Mouse (Mus musculus) kidney, postnatal 0 days (tissue): ENCODE results near the gene Mrpl54. TPM values are rescaled to one million over a fixed set of nuclear protein-coding genes. Genes with fewer than 3 reads are reported as not detected.
A peak's percentile ranks its signal among the peaks of the same experiment; 100 is the strongest.
"Not testable (repeated sequence)": the region's sequence is repeated elsewhere in the genome, so short reads cannot be mapped to it uniquely, and the experiment has no call there.

Source experiments
- ATAC-seq: fragments of 200-750 bp; cut with Nextera tagmentation; replicated peaks from 2 replicates; pipeline ENCODE4 v1.8.0; 2017; ENCODE audit warnings: low read depth, moderate number of reproducible peaks, moderate TSS enrichment, moderate library complexity; ENCODE audit not compliant: low FRiP score
- DNase-seq: peaks from one replicate; pipeline ENCODE4 v3.0.0-alpha.2; 2016; ENCODE audit warnings: low spot score
- H3K27ac ChIP-seq: fragments of 300-500 bp; sonication (generic); 2 replicates; pipeline ENCODE4 v1.5.1; 2014; ENCODE audit warnings: mild to moderate bottlenecking
- H3K27me3 ChIP-seq: fragments of 300-500 bp; sonication (generic); 2 replicates; pipeline ENCODE4 v1.6.1; 2014; ENCODE audit warnings: low read length, mixed read lengths; ENCODE audit not compliant: insufficient read depth
- H3K36me3 ChIP-seq: fragments of 300-500 bp; sonication (generic); 2 replicates; pipeline ENCODE4 v1.6.1; 2014; ENCODE audit warnings: low read length, mixed read lengths; ENCODE audit not compliant: insufficient read depth
- H3K4me1 ChIP-seq: fragments of 300-500 bp; sonication (generic); replicated peaks from 2 replicates; pipeline ENCODE4 v1.6.1; 2014; ENCODE audit warnings: antibody characterized with exemption, low read length, mixed read lengths; ENCODE audit not compliant: insufficient read depth
- H3K4me2 ChIP-seq: fragments of 300-500 bp; sonication (generic); 2 replicates; pipeline ENCODE4 v1.6.1; 2014; ENCODE audit warnings: mild to moderate bottlenecking, low read length, moderate library complexity, mixed read lengths
- H3K4me3 ChIP-seq: fragments of 300-500 bp; sonication (generic); replicated peaks from 2 replicates; pipeline ENCODE4 v1.5.1; 2014; ENCODE audit warnings: low read depth, low read length
- H3K9ac ChIP-seq: fragments of 300-500 bp; sonication (generic); 2 replicates; pipeline ENCODE4 v1.6.1; 2014; ENCODE audit warnings: low read depth, low read length
- H3K9me3 ChIP-seq: fragments of 300-500 bp; sonication (generic); replicated peaks from 2 replicates; pipeline ENCODE4 v1.6.1; 2016; ENCODE audit warnings: low read length, inconsistent platforms, mixed read lengths
- CTCF ChIP-seq: IDR thresholded peaks from 2 replicates; pipeline ENCODE4 v1.5.1; 2016; ENCODE audit warnings: antibody characterized with exemption, low read depth, mild to moderate bottlenecking, moderate library complexity
- WGBS: fragments of 180-500 bp; shearing (Covaris S2); extraction: QIAGEN DNeasy Blood & Tissue Kit; methylation state at CpG from one replicate; pipeline ENCODE4 v1.1.7; 2014; 5-methylcytosine and 5-hydroxymethylcytosine counted together
- polyA plus RNA-seq: library from polyadenylated mRNA; unstranded; fragments of >200 nt; fragmentation: Nextera tagmentation; extraction: Ambion mirVana; gene quantifications from 2 replicates; pipeline ENCODE4 v1.2.1, GENCODE M21; 2015

Mrpl54 gene
- polyA plus RNA-seq, 1 experiment from 2014 or later: 283 TPM

GRCm38 (mm10) chr10:81229735-81230437 is 36.8 kb downstream of the Mrpl54 start:
- Histone ChIP-seq H3K4me3 (no peak overlapping the region), H3K27ac (no peak overlapping the region), H3K27me3 (peaks cover 15% of the 10 kb centered on the region), H3K4me2 (peak overlapping the region; percentile 23), H3K9me3 (no peaks in the 10 kb centered on the region), H3K9ac (no peak overlapping the region), H3K36me3 (no peaks in the 10 kb centered on the region), H3K4me1 (no peaks in the 10 kb centered on the region; the same call in 1 of the 2 replicates)
- 12% methylated on average over 20 of the region's 20 CpGs for WGBS
- ATAC-seq (no peak), DNase-seq (no peak)
- TF ChIP-seq CTCF: no peak

- WGBS: 36% methylated on average over 2 of the region's 2 CpGs
- ATAC-seq, H3K9me3 ChIP-seq: not testable (repeated sequence)
Observed at GRCm38 (mm10) chr10:81223731-81224130, 43.0 kb downstream of the Mrpl54 start.

GRCm38 (mm10) chr10:81221402-81222015 is 45.2 kb downstream of the Mrpl54 start:
- Histone ChIP-seq H3K4me3 (no peak overlapping the region), H3K36me3 (no peaks in the 10 kb centered on the region), H3K4me2 (no peak overlapping the region), H3K27me3 (no peaks in the 10 kb centered on the region), H3K4me1 (no peaks in the 10 kb centered on the region), H3K9me3 (no peaks in the 10 kb centered on the region), H3K27ac (no peak overlapping the region), H3K9ac (no peak overlapping the region)
- DNase-seq: no peak
- TF ChIP-seq CTCF: no peak
- 86% methylated on average over 5 of the region's 5 CpGs for WGBS
- ATAC-seq: no peak

More at GRCm38 (mm10) chr10:81223731-81224130, 43.0 kb downstream of the Mrpl54 start:
- H3K9ac ChIP-seq, DNase-seq, H3K27ac ChIP-seq, H3K4me2 ChIP-seq, H3K36me3 ChIP-seq, H3K4me1 ChIP-seq, H3K4me3 ChIP-seq, H3K27me3 ChIP-seq: not testable (repeated sequence)

GRCm38 (mm10) chr10:81217964-81218363 is 48.8 kb downstream of the Mrpl54 start:
- WGBS: 34% methylated on average over 7 of the region's 7 CpGs
- TF ChIP-seq CTCF: peak; percentile 86

GRCm38 (mm10) chr10:81217267-81217666 is 49.5 kb downstream of the Mrpl54 start:
- peak; percentile 27 for DNase-seq
- H3K4me3 ChIP-seq, H3K4me2 ChIP-seq, H3K4me1 ChIP-seq, H3K9ac ChIP-seq, ATAC-seq, H3K9me3 ChIP-seq, H3K36me3 ChIP-seq, H3K27me3 ChIP-seq, H3K27ac ChIP-seq: not testable (repeated sequence)
- peak; percentile 67 for TF ChIP-seq CTCF
- 19% methylated on average over 1 of the region's 1 CpGs for WGBS

More at GRCm38 (mm10) chr10:81217964-81218363, 48.8 kb downstream of the Mrpl54 start:
- Histone ChIP-seq H3K9ac (no peak overlapping the region), H3K4me2 (no peak overlapping the region), H3K36me3 (no peaks in the 10 kb centered on the region), H3K4me3 (no peak overlapping the region), H3K27me3 (no peaks in the 10 kb centered on the region), H3K4me1 (no peaks in the 10 kb centered on the region), H3K9me3 (no peaks in the 10 kb centered on the region), H3K27ac (no peak overlapping the region)
- ATAC-seq (peak; percentile 79), DNase-seq (peak; percentile 62)

- Histone ChIP-seq H3K9ac (no peak overlapping the region), H3K27me3 (no peaks in the 10 kb centered on the region), H3K36me3 (no peaks in the 10 kb centered on the region), H3K4me1 (no peaks in the 10 kb centered on the region), H3K9me3 (no peaks in the 10 kb centered on the region), H3K4me2 (no peak overlapping the region), H3K4me3 (no peak overlapping the region), H3K27ac (no peak overlapping the region)
- no peak for ATAC-seq
- no peak for DNase-seq
- no peak for TF ChIP-seq CTCF
- 82% methylated on average over 6 of the region's 6 CpGs for WGBS
Observed at GRCm38 (mm10) chr10:81216810-81217209, 49.9 kb downstream of the Mrpl54 start.
